Mouse (Mus musculus) ovary, postnatal 10 days (tissue): ENCODE results near the gene Camkk2.

Experiments used
- DNase-seq: peaks from one replicate; pipeline ENCODE4 v3.0.0; 2022; ENCODE audit warnings: low spot score

The Camkk2 gene

DNA sequence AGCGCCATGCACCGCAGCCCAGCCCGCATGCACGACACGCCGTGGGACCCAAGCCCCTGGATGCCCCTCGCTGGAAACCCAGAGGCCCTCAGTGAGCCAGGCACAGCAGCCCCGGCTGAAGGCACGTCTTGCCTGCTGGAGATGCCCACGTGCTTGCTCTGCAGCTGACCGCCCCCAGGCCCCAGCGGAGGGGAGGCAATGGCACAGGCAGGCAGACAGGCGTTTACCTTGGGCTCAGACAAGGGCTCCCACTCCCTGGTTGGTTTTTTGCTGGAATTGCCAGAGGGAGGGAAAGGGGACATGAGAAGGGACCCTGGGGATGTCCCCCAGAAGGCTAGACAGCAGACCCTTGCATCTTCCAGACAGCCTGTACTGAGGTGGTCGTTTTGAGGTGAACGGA, 42.4 kb downstream of the Camkk2 start:
- no peak for DNase-seq

DNA sequence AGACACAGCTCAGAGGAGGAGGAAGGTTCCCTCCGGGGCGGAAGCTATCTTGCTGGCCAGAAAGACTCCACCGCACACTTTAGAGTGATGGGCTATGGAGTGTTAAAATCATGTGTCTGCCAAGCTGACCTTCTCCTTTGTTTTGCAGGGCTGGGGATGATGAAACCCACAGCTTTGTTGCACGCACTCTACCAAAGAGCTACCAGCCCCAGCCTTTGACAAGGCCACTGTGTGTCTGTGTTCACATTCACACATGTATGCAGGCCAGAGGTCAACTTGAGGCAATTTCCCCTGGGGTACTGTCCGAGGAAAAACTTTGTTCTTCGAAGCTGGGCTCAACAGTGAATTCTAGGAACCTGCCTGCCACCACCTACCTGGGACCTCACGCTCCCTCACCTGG, 43.4 kb downstream of the Camkk2 start:
- no peak for DNase-seq

DNA sequence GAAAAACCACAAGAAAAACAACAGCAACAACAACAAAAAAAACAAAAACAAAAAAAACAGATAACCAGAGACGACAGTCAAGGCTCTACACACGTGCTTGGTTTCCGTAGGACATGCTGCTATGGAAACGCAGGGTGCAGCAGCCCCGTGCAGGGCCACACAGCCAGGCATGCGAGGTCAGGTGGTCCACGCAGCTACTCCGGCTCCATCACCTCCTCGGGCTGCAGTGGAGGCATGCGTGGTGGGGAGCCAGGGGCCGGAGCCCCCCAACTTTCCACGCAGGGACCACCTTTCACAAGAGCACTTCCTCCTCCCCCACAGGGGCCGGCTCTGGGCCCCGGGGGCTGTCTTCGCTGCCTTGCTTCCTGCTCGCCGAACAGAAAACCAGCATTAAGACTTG, 45.3 kb downstream of the Camkk2 start:
- DNase-seq = no peak

DNA sequence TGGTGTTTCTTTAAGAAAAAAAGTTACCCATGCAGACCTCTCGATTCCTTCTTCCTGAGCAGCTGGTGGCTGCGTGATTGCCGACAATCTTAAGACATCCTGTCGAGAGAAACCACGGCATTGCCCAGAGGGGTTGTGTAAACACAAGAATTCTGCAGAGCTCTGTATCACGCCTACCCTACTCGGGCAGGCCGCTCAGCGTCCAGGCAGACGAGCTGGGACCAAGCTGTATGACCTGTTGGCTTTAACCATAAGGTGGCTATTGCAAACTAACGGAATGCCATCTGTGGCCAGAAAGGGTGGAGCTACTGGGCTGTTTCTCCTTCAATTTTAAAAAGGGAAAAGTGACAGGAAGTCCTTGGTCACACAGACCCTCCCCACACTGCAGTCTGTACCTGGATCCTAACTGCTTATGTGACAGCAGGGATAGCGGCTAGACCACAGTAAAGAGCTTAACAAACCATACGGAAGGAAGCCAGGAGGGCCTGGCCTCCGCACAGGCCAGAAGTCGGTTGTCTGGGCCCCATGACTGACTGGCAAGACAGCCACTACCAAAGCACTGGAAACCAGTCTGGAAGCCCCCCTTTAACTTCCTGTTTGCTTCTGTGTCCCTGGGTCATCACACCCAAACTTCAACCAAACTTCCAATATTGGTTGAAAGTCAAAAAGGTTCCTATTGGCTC, 47.1 kb downstream of the Camkk2 start:
- DNase-seq = no peak

DNA sequence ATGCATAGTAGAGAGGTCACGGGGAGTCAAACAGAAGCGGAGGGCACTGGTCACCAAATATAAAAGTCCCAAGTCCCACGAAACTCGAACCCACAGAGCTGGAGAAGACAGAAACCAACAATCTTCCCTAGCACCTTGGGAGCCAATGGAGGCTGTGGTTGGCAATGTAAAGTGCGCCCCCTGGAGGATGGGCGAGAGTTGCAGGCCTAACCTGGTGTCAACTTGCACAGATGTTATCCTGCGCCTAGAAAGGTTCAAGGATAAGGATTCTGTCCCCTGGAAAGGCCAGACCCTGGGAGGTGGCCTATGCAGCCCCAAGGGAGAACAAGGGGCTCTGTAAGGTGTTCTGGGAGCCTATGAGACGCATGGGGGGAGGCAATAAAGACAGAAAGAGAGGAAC, 47.9 kb downstream of the Camkk2 start:
- peak; percentile 19 for DNase-seq

DNA sequence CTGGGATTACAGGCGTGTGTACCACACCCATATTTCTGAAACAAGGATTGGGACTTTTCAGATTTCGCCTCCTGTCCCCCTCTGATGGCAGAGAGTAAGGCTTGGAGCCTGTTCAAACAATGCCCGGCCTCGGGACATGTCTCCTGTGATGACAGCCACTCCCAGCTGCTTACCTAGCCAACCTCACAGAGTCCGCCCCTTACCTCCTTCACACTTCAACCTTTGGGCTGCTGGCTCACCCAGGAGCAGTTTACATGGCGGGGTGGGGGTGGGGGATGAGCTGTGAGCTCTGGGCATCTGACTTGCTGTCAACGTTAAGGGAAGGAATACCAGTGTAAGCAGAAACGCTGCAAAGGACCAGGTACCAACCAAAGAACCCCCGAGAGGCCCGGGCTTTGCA, 48.4 kb downstream of the Camkk2 start:
- DNase-seq = no peak

DNA sequence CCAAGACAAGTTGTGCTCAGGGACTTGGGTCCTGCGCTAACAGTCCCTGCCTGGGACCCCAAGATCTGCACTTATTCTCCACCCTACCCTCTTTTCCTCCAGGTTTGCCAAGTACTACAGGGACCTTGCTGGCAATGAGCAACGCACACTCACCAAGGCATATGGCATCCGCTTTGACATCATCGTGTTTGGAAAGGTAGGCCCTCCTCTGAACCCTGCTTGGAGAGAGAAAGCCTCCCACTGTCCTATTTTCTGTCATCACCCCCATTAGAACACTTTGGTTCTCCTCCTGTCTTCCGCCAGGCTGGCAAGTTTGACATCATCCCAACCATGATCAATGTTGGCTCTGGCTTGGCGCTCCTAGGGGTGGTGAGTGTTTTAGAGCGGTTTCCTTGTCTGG, 52.1 kb downstream of the Camkk2 start:
- DNase-seq = no peak

DNA sequence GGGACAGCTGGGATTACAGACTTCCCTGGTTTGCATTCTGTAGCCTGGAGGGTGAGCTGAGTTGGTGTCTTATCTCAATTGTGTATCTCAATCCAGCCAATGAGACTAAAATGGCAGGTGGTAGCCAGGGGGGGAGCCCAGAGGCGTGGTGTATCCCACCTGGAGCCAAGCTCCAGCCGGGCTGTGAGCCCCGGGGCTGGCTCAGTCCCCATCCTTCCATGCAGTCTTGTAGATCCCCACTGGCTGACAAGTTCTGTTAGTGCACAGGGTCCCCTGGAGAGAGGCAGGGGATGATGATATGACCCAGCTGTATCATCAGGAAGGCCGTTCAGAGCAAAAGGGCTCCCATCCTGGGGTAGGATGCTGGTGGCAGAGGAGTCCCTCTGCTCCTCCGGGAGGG, 52.6 kb downstream of the Camkk2 start:
- DNase-seq = no peak

DNA sequence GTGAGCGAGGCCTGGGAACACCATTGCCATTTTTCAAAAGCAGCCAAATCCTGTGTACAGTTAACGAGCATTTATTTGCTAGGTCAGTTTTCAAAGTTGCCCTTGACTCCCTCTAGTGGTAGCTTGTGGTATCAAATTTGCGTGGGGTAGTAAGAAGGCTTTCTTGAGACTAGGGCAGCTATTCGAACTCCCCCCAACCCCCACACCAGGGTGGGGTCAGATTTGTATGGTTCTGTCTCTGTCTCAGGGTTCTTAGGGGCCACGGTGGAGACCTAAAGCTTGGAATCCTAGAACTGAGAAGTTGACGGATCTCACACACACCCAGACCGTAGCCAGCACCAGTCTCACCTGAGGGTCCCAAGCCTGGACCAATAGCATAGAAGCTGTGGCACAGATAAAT, 53.1 kb downstream of the Camkk2 start:
- peak; percentile 36 for DNase-seq

DNA sequence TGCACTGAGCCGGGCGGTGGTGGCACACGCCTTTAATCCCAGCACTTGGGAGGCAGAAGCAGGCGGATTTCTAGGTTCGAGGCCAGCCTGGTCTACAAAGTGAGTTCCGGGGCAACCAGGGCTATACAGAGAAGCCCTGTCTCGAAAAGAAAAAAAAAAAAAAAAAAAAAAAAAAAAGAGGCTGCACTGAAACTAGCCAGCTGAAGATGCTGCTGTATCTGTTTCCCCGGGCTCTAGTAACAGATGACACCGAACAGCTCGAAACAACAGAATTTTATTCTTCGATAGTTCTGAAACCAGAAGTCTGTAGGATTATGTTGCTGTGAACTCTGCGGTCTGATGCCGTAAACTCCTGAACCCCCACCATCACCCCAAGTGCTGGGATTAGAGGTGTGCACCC, 53.8 kb downstream of the Camkk2 start:
- DNase-seq = no peak

DNA sequence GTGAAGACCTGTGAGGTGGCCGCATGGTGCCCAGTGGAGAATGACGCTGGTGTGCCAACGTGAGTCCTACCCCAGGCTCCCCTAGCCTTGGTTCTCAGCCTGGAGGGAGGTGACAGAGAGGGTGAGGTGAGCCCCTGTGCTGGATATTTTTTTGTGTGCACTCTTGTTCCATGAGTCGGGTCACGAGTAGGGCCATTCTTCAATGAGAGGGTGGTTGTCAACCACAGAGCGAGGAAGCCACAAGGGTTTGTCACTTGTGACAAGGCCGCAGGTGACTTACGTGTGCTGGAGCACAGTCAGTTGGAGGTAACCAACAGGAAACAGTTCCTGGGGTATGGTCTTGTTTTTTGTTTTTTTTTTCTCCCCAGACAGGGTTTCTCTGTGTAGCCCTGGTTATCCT, 60.0 kb downstream of the Camkk2 start:
- no peak for DNase-seq

DNA sequence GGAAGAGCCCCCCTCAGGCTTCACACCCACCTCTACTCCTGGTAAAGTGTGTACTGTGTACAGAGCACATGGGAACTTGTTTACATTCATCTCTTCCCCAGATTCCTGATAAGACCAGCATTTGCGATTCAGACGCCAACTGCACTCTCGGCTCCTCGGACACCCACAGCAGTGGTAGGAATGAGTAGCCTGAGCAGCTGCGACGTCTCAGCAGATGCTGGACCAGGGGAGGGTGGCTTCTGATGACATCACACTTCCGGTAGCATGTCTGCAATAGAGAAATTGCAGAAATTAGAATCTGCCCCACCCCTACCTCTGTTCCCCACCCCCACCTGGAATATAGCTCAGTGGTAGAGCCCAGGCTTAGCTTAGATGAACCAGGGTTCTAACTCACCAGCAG, 60.8 kb downstream of the Camkk2 start:
- no peak for DNase-seq

DNA sequence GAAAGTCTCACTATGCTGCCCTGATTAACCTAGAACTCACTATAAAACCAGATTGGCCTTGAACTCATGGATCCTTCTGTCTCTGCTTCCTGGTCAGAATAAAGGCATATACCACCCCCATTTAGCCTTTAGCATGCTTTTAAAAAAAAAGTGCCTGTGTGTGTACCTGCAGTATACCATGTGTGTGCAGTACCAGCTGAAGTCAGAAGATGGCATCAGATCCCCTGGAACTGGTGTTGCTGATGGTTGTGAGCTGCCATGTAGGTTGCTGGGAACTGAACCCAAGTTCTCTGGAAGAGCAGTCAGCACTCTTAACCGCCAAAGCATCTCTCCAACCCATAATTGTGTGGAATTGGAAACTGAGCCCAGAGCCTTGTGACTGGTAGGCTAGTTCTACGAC, 62.4 kb downstream of the Camkk2 start:
- DNase-seq = no peak

DNA sequence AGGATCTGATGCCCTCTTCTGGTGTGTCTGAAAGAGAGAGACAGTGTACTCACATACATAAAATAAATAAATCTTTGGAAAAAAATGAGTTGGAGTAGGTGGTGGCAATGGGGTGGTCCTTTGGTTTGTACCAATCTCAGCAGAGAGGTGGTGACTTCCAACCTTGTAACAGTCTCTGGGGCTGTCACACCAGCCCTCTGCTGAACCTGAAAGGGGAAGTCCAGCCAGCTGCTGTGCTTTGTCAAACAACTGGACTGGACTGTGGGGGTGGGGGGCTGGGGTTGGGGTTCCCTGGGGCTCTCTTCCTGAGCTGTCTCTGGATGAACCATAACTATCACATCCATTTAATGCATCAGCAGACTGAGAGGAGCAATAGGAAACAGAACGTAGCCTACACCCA, 63.5 kb downstream of the Camkk2 start:
- no peak for DNase-seq

DNA sequence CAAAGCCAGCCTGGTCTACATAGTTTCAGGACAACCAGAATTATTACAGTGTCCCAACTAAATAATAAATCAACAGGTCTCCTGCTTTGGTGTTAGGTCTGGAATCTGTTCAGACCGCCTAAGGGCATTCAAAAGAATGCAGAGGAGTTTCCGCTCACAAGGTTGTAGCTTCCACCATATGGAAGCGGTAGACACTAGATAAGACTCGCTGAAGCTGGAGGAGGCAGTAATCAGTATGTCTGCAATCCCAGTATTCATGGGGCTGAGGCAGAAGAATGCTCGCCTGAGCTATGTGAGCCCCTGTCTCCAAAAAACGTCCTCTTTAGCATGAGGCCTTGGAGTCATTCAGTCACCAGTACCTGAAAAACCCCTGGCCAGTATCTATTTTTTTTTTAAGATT, 70.4 kb downstream of the Camkk2 start:
- DNase-seq = no peak

DNA sequence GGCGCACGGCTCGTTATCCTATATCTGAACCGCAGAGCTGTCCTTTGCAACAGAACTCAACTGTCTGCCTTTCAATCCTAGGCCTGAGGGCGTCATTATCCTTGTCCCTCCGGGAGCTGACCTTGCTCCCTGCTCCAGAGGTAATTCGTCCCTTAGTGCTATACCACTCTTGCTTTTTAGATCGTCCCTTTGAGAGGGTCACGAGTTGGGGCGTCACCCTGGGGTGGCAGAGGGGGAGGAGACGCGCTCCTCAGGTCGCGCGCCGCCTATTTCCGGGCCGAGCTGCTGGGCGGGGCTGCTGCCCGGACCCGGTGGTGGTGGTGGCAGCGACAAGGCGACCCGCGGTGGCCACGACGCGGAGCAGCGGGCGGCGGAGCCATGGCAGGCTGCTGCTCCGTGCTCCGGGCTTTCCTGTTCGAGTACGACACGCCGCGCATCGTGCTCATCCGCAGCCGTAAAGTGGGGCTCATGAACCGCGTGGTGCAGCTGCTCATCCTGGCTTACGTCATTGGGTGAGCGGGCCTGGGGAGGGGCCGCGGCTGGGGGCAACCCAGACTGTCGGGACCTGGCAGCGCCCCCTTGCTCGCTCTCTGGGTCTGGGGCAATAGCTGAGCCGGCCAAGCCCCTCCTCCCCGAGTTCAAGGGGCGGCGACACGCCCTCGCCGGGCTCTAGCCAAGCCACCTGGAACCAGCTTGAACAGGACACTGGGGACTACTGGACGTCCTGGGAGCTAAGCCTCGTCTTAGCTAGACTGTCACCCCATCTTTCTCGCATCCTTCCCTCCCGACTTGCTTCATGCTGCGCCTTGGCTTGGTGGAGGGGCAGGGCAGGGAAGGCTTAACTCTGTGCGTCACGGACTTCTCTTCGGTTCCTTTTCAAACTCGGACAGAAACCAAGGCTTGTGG, 71.7 kb downstream of the Camkk2 start, which contains the start of gene P2rx4:
Gene P2rx4, plus strand, starts transcription at position 269 of the 906 bp plus-strand sequence.
- DNase-seq = peak; percentile 71

DNA sequence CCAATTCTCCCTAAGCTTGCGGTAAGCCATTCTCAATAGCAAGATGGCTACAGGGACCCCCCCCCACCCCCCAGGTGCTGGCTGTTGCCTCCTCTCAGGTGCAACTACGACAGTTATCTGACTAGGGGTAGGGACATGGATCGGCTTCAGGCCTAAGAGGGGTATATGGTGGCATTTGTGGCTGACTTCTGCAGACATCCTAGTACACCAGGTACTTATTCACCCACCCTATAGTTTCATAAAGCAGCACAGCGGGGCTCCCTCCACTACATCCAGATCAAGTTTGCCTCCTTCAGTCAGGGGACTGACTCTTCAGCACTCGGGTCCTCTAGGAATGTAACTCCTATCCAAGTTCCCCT, 72.3 kb downstream of the Camkk2 start:
- DNase-seq = no peak

DNA sequence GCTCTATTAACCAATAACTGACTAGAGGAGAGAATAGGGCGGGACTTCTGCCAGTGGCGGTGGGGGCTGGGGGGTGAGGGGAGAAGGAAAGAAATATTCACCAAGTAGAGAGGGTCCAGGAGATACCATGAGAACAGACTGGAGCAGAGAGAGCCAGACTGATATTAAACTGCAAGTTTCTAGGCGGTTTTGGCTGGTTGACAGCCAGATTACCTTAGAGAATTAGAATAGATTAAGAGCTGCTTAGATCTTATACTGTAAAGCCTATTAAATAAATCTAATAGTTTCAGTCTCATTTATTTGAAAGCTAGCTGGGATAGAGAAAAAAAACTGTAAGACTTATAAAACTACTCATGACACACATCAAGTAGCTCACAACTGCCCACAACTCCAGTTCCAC, 74.0 kb downstream of the Camkk2 start:
- DNase-seq = no peak

DNA sequence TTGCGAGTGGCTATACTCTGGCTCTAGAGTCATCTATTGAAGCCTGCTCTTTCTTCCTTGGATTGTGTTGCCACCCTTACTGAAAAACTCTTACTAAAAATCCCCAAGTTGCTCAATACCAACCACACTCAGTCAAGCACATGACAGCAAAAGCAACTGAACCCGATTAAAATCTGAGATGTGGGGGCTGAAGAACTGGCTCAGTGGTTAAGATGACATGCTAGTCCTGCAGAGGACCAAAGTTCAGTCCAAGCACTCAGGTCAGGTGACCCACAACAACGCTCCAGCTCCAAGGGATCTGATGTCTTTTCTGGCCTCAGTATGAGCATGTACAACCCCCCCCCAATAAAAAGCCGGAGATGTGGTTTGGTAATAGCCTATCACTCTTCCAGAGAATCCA, 74.6 kb downstream of the Camkk2 start:
- no peak for DNase-seq

DNA sequence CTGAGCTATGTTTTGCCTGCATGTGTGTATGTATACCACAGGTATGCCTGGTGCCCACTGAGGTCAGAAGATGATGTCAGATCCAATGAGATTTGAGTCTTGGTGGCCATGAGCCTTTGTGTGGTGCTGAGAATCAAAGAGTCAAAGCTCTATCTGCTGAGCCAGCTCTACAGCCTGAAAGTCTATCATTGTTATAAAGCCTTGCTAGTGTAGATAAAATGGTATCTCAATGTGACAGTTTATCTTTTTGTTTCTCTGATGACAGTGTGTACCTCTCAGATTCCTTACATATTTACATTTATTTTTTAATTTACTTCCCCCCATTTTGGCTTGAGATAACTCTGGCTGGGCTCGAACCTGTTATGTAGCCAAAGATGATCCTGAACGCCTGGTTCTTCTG, 75.6 kb downstream of the Camkk2 start:
- DNase-seq = no peak

DNA sequence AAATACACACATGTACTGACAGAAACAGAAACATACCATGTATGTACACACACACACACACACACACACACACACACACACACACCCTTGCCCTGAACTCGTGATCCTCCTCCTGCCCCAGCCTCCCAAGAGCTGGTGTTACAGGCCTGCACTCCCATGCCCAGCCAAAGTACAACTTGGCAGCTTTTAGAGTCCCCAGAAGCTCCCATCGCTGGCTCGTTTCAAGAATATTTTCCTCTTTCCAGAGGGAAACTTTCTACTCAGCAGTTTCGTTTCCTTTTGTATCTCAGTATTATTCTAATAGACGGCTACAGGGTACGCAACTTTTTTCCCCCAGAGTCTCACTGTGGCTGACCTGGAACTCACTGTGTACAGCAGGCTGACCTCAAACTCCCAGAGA, 77.1 kb downstream of the Camkk2 start:
- no peak for DNase-seq

DNA sequence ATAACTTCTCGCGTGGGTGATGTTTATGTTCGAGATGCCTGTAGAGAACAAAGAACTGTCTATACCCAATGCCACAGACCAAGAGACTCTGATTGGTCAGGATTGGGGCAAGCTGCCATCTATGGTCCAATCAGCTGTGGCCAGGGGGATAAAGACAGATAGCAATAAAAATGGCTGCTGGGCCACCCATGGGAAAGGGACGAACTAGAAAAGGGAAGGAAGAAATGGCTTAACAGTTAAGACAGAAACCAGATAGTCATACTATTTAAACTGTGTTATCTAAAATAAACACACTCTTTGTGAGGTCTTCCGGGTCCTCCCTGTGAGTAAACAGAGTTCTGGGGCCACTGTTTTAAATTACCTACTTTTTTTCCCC, 78.4 kb downstream of the Camkk2 start:
- no peak for DNase-seq

DNA sequence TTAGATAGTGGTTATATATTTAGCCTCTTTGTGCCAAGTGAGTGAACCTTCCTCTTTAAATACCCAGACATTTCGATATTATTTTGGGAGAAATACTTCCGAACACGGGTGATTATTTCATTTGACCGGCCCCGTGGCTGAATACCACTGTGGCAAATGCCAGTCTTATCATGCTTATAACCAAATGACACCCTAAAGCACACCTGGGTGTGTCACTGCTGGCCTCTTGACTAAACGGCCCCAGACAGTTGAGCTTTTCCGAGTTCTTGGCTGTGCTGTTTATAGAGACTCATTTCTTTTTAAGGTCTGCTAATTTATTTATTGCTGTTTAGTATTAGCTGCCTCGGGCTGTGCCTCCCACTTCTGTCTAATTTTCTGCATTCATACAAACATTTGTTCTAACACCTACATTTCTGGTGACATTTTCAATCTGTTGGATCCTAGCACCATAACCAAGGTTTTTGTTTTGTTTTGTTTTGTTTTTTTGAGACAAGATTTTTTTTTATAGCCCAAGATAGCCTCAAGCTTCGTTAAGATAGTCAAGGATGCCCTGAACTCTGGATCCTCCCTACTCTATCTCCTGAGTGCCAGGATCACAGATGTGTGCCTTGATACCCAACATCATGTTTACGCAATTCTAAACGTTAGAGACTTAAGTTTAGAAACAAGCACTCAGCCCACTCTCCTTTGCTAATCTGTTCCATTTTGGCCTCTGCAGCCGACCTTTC, 78.9 kb downstream of the Camkk2 start:
- no peak for DNase-seq
